Mouse (Mus musculus): Measurements from ENCODE around the gene Sgsm2.

Gene Sgsm2

DNA sequence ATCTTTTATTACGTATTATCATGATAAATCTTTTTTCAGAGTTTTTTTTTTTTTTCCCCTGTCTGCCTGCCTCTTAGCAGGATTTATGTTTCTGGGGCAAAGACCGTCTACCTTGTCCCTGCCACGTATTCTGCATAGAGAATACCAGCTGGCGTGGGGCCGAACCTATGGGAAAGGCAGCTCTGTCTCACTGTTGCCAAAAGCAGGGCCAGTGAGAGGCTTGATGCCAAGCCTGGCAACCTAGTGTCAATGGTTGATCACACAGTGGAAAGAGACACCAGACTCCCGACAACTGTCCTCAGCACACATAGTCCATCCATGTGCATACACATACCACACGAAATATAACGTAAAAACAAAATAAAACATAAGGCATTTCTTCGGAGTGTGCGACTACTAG, 13.8 kb downstream of the Sgsm2 start:
- in situ Hi-C loops (cut with MboI, MseI) = no loop called here

DNA sequence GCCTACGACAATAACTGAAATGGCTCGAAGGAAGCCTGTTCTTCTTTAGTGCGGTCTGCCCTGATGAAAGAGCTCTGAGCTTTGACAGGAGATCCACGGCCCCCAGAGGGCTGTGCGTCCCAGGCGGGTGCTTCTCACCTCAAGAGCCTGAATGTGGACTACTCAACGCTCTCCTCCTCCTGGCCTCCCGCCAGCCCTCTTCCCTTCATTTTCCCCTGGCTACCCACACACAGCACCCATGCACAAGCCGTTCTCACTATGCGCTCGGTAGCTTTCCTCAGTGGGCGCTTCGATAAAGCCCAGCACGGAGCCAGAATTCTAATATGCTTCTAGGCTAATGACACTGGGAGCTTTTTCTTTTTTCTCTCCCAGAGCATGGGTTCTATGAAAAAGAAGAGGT, 14.9 kb downstream of the Sgsm2 start:
- in situ Hi-C loops (cut with MboI, MseI) = no loop called here

DNA sequence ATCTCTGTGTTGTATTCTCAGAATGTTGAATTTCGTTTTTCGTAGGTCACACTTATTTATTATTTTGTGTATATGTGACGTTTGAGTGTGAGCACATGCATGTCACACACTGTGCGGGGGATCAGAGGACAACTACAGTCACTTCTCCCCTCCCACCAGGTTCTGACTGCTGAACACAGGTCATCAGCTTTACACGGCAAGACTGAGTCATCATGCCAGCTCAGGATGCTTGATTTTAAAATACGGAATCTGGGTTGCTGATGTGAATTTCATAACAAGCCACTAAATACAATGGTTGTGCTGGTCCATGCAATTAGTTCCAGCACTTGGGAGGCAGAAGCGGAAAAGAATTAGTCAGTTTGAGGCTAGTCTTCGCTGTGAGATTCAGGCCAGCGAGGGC, 15.9 kb downstream of the Sgsm2 start:
- in situ Hi-C loops (cut with MboI, MseI) = no loop called here

DNA sequence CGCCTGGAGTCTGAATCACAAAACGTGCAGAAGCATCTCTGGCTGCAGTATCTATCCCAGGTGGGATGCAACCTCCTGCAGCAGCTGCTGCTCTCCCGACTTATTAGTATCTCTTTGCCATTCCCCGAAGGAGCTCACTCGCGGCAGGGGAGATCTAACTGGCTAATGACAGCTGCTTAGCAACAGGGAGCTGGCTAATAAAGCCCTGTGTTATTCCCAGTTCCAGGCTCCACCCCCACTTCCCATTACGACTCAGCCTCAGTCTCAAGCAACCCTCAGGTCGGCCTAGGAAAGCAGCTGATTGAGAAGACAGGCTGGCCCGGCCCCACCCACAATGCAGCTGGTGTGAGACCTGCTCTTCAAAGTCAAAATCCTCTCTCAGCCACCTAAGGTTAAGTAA, 20.1 kb downstream of the Sgsm2 start:
- in situ Hi-C loops (cut with MboI, MseI) = no loop called here

DNA sequence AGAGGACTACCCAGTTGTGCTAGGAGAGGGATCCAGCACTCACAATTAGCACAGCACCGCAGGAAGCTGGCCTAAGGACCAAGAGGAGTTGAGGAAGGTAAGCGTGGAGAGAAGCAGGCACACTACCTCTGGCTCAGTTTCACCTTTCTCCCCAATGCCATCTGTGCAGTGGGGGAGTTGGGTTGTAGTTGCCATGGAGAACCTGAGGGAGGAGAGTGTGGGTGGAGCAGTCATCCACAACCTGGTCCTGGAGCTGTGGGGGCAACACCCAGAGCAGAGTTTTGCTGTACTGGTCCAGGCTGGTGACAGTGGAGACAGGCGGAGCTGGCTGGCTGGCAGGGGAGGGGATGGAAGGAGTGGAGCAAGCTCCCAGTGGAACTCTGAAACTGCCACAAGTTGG, 22.2 kb downstream of the Sgsm2 start:
- in situ Hi-C loops (cut with MboI, MseI) = no loop called here

DNA sequence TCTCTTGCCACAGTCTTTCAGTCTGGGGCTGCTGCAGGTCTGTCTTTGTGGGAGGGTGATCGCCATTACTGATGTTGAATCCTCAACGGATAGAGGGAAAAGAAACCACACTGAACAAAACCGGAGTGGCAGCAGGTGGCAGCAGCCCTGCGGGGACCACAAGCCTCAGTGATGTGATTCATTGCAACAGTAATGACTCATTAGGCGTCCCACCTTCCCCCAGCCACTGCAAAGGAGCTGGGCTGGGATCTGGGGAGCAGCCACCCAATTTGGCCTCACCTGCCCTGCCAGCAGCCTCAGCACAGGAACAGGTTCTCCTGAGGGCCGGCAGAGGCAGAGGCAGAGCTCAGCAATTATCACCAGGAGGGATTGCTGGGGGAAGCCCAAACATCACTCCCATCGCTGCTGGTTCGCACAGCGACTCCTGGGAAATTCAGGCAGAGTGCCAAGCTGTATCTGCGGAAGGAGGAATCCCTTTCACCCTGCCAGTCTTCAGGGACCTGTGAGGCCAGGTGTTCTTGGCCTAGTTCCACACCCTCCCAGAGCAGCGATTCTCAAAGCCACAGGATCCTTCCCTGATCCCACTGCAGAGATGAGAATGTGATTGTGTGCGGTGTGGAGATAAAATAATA, 25.8 kb downstream of the Sgsm2 start:
- in situ Hi-C loops (cut with MboI, MseI) = no loop called here

DNA sequence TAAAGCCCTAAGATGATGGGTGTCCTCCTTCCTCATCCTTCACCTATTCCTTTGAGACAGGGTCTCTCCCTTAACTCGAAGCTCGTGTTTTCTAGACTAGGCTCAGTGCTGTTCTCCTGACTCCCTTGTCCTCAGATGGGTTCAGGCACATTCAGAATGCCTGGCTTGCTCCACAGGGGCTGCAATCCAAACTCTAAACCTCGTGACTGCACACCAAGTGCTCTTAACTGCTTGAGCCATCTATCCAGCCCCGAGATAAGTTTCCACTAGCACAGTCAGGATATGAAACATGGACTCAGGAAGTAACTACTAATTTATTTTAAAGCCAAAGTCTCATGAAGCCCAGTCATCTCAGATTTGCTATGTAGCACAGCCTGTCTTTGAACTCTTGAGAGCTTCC, 26.3 kb downstream of the Sgsm2 start:
- in situ Hi-C loops (cut with MboI, MseI) = no loop called here

DNA sequence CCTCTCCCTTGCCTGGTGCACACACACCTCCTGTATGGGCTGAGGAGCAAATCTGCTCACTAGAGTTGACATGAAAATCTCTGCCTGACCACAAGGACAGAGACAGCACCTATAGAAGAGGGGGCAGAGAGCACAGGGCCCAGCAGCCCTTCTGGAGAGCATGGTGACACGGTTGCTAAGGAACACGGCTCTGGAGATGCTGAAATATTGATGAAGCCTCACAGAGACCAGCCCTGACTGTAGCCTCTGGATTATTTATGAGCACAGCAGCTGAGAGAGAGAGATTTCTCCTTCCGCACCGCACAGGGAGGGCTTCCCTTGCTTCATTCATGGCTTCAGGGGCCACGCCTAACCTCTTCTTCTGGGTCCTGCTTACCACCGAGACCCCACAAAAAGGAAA, 27.3 kb downstream of the Sgsm2 start:
- in situ Hi-C loops (cut with MboI, MseI) = no loop called here

DNA sequence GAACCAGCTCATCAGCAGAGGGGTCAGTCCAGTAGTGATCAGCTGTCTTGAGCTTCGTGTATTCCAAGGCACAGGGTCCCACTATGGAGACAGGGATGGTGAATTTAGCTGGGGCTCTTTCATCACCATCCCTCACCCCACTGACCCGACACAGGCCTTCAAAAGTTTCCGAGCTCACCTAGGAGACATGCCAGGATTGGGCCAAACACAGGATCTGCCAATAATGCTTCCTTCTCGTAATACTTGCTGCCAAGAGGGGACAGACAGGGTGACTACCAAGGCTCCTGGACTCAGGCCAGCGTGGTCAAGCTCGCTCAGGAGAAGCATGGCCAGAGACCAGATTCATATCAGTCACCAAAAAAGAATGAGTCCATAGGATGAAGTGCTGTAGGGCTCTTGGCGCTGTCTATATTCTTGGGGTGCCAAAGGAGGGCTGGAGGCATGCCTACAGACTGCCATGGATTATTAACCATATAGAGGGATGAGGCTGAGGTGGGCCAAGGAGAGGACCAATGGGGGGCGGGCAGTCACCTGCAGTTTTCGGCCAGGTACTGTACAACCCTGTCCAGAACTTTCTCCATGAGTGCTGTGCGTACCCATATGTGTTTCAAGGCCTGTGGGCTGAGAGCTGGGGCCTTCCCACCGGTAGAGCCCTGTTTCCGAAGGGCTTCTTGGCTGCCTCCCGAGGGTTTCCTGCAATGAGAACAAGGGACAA, 28.7 kb downstream of the Sgsm2 start:
- in situ Hi-C loops (cut with MboI, MseI) = no loop called here

DNA sequence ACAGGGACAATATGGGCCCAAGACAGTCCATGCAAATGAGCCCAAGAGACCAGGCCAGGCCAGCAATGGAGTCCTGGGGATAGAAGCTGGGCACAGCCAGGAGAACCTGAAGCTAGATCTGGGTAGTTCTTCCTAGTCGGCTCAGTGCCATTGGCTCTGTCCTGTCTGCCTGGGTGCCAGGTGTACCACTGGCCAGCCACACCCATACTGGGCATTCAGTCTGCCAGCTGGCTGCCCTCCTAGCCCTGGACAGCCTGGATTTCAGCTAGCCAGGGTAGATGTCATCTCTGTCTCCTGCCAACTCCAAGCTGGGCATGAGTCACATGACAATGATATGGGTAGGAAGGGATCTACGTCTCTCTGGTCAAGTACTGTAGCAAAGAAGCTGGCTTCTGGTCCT, 29.7 kb downstream of the Sgsm2 start:
- in situ Hi-C loops (cut with MboI, MseI) = no loop called here

DNA sequence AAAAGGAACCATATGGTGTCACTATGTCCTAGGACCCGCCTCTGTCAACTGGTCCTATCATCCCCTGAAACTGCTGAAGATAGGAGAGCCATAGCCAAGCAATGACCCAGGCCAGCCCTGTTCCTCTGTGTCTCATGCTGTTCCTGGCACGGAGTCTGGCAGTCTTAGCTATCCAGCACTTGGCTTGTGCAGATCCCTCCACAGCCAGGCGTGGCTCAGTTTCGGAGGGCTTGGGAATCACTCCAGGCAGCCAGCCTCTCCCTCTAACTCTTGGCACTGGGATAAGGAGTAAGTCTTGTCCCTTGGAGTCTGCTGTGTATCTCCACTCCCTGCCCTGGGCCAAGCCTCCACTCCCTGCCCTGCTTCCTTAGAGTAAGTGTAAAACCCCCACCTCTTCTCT, 30.2 kb downstream of the Sgsm2 start:
- in situ Hi-C loops (cut with MboI, MseI) = no loop called here

DNA sequence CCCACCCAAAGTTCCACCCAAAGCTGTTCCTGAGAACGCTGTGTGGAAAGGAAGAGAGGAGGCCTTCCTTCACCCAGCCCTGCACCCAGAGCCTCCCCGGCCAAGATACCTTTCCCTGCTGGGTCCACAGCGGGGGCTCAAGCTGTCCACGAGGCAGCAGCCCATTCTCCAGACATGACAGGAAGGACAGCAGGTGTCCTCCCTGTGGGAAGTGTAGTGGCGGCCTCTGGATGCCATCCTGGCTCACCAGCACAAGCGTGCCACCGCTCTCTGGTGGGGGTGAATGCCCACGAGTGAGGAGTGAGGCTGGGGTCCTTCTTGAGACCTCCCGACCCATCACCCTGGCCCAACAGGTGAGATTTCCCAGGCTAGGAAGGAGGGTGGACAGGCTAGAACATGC, 31.6 kb downstream of the Sgsm2 start:
- in situ Hi-C loops (cut with MboI, MseI) = no loop called here

DNA sequence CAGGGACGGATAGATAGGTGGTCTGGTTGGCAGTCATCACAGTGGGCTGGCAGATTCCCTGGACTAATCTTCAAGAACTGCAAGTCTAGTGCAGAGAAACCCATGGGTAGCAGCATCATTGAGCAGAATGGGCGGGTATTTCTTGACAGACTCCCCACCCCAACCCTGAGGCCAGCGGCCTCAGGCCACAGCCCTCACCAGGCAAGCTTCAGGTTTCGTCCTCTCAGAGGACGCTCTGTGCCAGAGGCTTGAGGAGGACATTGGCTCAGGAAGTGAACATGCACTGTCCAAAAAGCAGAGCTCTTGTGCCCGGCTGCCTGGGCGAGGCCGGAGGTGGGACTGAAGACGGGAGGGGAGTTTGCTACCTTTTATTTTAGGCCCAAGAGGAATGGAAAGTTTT, 32.4 kb downstream of the Sgsm2 start:
- in situ Hi-C loops (cut with MboI, MseI) = loop anchor here (5.0 kb wide), 1 partner anchor 48 kb away; no protein-coding TSS in a partner anchor

DNA sequence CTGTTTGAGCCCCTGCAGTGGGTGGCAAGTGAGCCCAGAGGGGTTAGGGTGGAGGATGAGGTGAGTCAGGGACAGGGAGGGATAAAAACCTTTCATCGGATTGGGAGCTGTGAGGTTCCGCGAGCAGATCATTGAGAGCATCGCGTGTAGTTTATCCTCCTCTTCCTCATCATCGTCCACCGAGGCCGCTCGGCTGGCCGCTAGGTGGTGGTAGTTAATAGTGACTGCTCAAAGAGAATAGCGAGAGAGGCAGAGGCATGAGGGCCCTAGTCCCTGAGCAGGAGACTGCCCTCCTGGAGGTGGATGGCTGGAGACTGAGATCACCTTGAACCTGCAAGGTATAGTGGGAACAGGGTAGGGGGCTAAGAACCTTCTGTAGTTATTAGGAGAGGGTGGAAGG, 33.4 kb downstream of the Sgsm2 start:
- in situ Hi-C loops (cut with MboI, MseI) = loop anchor here (5.0 kb wide), 1 partner anchor 49 kb away; no protein-coding TSS in a partner anchor

DNA sequence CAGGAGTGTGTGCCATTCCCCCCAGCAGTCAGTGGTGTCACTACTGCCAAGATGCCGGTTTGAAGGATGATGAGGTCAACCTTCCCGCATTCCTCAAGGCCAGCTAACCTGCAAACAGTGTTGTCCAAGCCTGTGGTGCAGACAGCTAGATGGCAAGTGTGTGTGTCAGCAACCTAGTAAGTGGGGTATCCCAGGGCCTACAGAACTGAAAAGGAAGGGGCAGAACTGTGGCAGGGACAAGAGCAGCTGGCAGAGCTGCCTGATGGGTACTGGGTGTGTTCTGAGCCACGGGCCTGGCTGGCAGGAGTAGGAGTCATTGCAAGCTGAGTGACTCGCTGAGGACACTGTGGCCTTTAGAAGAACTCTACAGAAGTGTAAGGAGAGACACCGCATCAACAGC, 34.7 kb downstream of the Sgsm2 start:
- in situ Hi-C loops (cut with MboI, MseI) = loop anchor here (5.0 kb wide), 1 partner anchor 50 kb away; no protein-coding TSS in a partner anchor

DNA sequence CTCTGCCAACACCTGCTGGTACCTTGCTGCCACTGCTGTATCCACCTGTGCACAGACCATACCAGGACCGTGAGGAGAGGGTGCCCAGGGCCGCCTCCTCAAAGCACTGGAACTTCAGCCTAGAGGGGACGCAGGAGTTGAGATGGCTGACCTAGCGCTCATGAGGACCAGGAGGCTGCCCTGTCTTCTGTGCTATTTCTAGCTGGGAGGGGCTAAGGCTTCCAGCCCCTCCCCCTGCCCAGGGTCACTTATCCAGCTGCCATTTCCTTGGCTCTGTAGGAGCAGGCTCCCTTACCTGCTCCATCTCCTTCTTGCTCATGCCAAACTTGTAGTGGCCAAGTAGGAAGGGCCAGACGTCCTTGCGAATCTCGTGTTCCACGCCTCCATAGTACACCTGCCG, 39.1 kb downstream of the Sgsm2 start:
- in situ Hi-C loops (cut with MboI, MseI) = no loop called here

DNA sequence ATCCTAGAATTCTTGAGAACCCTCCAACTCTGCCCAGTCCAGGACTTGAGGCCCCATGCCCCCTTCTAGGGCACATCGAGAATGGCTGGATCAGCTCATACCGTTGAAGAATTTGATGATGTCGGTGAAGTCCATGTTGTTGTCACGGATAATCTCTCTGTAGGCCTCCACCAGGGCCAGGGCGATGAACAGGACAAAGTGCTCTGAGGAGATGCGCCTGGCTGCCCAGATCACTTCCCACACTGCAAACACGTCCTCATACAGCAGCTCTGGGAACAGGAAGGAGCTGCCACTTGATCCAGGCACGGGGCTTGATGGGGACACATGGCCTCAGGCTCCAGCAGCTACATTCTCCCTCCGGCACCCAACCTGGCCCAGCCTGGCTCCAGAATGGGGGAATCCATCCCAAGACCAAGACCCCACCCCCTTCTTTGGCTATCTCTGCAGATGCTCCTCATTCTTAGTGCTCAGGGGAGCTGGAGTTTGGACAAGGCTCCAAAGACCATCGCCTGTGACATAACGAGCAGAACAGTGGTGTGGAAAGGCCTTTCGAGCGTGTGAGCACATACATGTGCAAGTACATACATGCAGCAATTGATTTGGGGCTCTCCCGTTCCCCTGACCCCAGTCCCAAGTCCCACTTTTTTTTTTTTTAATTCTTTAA, 45.7 kb downstream of the Sgsm2 start:
- in situ Hi-C loops (cut with MboI, MseI) = no loop called here

DNA sequence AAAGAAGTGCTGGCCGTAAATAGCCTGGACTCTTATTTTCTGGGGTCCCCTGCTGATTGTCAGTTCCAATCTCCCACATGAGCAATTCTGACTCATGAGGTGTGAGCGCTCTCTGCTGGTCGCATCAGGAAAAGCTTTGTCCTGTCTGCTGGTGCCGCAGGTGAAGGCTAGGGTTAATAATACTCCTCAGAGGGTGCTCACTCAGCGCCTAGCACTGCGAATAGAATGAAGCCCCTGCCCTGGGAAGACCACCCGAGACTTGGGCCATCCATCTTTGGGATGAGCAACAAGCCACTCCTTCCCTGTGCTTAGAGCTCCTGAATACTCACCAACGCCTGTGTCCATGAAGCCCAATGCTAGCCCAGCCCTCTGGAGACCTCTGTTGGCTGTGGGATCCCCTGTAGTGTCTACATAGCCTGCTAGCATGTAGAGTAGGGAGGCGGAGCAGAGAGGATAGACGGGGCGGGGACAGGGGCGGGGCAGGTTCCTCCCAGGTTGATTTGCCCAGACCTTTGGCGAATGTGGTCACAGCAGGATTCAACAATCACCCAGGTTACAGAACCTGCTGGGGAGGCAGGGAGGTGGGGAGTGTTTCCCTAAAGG, 48.8 kb downstream of the Sgsm2 start:
- in situ Hi-C loops (cut with MboI, MseI) = no loop called here

DNA sequence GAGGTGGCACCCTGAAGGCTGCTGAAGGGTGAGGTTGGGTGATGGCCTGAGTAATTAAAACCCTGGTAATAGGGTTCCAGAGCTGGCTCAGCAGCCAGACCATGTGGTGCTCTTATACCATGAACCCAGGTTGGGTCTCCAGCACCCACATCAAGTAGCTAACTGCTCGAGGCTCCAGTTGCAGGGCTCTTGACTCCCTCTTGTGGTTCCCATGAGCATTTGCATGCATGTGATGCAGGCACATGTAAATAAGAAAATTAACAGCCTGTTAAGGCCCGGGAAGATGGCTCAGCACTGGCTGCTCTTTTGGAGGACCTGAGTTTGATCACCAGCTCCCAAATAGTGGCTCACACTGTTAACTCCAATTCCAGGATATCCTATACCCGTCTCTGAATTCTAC, 51.1 kb downstream of the Sgsm2 start:
- in situ Hi-C loops (cut with MboI, MseI) = no loop called here

DNA sequence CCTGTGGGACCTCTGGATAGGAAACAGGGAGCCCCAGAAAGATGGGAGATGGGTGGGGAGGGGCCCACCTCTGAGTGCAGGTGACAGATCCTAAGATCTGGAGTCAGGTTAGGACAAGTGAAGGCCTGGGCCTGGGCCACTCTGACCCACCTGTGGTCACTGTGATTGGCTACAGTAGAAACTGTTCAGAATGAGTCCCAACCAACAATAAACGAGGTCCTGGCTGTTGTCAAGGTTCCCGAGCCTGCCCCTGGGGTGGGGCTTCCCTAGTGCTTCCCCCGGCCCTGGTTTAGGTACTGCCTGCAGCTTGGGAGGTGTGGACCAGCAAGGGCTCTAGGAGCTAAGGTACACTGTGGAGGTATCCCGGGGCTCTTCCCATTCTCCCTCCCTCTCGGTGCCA, 53.1 kb downstream of the Sgsm2 start:
- in situ Hi-C loops (cut with MboI, MseI) = no loop called here

DNA sequence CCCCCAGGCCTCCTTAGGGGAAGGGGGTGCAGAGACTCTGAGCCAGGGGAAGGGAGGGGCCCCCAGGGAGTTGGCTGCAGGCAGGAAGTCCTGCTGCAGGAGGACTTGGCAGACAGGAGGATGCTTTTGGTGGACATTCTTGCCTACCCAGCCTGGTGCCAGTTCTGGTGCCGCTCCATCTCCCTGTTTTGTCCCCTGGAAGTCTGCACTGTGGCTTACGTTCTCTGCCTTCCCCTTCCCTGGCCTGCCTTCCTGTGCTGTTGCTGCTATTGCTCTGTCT, 53.5 kb downstream of the Sgsm2 start:
- in situ Hi-C loops (cut with MboI, MseI) = no loop called here

DNA sequence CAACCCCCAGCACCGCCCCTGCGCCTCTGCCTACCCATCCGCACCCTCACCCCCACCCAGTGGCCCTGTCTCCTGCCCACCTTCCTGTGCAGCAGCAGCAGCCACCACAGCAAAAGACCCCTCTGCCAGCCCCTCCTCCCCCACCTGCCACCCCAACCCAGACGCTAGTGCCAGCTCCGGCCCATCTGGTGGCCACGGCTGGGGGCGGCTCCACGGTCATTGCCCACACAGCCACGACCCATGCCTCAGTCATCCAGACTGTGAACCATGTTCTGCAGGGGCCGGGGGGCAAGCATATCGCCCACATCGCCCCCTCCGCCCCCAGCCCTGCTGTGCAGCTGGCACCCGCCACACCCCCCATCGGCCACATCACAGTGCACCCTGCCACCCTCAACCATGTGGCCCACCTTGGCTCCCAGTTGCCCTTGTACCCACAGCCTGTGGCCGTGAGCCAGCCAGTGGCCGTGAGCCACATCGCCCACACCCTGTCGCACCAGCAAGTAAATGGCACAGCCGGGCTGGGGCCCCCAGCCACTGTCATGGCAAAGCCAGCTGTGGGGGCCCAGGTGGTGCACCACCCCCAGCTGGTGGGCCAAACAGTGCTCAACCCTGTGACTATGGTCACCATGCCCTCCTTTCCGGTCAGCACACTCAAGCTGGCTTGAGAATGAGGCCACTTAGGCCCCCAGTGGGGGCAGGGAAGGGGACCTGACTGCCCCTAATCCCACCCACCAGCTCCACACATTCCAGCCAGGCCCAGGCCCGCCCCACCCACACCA, 54.0 kb downstream of the Sgsm2 start:
- in situ Hi-C loops (cut with MboI, MseI) = no loop called here

Data from T-helper 2 cell (primary cell).